Mouse (Mus musculus): ENCODE measurements around the gene Lamc2. TPM values are rescaled to one million over a fixed set of nuclear protein-coding genes. Genes with fewer than 3 reads are reported as not detected.

Gene Lamc2
- polyA plus RNA-seq, 1 experiment from 2014 or later: 0.22 TPM

DNA sequence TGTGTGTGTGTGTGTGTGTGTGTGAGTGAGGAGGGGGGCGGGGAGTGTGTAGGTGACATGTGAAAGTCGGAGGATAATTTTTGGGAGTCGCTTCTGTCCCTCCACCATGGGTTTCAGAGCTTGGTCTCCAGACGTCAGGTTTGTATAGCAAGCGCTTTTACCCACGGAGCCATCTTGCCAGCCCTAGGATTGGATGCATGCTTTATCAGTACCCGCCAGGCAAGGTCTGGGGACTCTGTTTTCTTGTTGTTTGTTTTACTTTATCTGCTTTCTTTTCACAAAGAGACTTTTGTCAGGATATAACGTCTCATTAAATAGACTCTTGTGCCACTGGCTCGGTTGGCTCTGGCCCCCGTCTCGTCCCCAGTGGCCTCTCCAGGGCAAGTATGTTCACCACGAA lies 81.4 kb downstream of the Lamc2 start:
- Histone ChIP-seq H3K36me3 (replicated peaks) (no peaks in the 10 kb centered on the region), H3K4me1 (replicated peaks) (0 out of 2 replicates have a peak, but pooled peaks cover 7% of the 10 kb centered on the region), H3K4me3 (replicated peaks) (no peak overlapping the region), H3K27ac (replicated peaks) (no peak overlapping the region), H3K9me3 (replicated peaks) (no peaks in the 10 kb centered on the region), H3K9ac (no peak overlapping the region), H3K4me2 (no peak overlapping the region), H3K27me3 (no peaks in the 10 kb centered on the region)
- no peak for ATAC-seq (ENCODE audit: insufficient read depth)
- 34% methylated on average over 12 of the region's 12 CpGs for WGBS (ENCODE audit: insufficient replicate concordance)

DNA sequence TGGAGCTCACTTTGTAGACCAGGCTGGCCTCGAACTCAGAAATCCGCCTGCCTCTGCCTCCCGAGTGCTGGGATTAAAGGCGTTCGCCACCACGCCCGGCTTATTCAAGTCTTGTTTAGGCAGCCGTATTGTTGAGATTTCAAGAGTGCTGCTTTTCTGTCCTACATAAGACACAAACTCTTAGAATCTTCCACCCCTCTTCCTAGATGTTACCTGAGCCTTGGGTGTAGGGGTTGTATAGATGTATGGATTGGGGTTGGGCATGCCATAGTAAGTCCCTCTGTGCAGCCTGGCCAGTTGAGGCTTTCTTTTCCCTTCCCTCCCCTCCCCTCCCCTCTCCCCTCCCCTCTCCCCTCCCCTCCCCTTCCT lies 83.1 kb downstream of the Lamc2 start:
- 0 out of 2 replicates have a peak, but pooled peaks cover 7% of the 10 kb centered on the region for H3K4me1 ChIP-seq (replicated peaks)
- no peaks in the 10 kb centered on the region for H3K9me3 ChIP-seq (replicated peaks)
- WGBS (ENCODE audit: insufficient replicate concordance): 82% methylated on average over 8 of the region's 8 CpGs
- ATAC-seq (ENCODE audit: insufficient read depth): no peak
- H3K36me3 ChIP-seq (replicated peaks): no peaks in the 10 kb centered on the region
- H3K27me3 ChIP-seq: no peaks in the 10 kb centered on the region
- H3K9ac ChIP-seq: no peak overlapping the region
- no peak overlapping the region for H3K4me2 ChIP-seq
- no peak overlapping the region for H3K4me3 ChIP-seq (replicated peaks)
- H3K27ac ChIP-seq (replicated peaks): no peak overlapping the region

DNA sequence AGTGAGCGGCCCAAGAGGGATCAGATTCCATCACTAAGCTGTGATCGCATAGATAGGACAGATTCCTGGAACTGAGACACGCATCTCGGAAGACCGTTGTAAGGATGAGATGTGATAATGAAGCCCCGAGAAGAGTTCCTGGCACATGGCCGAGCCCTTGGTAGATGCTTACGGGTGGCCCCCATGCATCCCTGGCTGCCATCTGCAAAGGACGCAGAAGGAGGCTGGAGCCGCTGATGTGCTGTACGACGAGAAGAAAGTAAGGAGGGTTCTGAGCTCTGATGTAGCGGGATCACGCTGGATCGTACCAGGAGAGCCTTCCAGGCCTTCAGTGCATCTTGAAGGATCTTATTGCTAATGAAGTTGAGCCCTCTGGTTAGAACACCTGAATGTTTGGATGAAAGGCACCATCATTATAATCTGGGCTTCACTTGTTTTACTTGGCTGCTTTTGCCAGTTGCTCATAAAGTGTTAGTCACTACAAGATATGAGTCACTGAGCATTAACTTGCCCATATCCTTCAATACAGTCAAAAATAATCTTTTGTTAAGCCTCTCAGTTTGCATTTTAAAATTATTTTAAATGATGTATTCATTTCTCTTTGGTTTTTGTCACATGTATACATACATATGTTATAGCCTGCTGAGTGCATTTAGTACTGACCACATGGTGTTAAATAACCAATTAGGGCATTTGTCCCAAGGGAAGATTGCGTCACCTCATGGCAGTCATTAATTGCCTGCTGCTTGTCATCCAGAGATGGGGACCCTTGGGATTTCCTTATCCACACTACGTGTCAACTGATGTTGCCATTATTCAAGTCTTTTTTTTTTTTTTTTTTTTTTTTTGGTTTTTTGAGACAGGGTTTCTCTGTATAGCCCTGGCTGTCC lies 83.7 kb downstream of the Lamc2 start:
- Histone ChIP-seq H3K4me2 (no peak overlapping the region), H3K27me3 (no peaks in the 10 kb centered on the region), H3K4me3 (replicated peaks) (no peak overlapping the region), H3K9me3 (replicated peaks) (no peaks in the 10 kb centered on the region), H3K9ac (no peak overlapping the region), H3K4me1 (replicated peaks) (0 out of 2 replicates have a peak, but pooled peaks cover 7% of the 10 kb centered on the region), H3K36me3 (replicated peaks) (no peaks in the 10 kb centered on the region), H3K27ac (replicated peaks) (no peak overlapping the region)
- WGBS (ENCODE audit: insufficient replicate concordance): 80% methylated on average over 17 of the region's 17 CpGs
- ATAC-seq (ENCODE audit: insufficient read depth): no peak

DNA sequence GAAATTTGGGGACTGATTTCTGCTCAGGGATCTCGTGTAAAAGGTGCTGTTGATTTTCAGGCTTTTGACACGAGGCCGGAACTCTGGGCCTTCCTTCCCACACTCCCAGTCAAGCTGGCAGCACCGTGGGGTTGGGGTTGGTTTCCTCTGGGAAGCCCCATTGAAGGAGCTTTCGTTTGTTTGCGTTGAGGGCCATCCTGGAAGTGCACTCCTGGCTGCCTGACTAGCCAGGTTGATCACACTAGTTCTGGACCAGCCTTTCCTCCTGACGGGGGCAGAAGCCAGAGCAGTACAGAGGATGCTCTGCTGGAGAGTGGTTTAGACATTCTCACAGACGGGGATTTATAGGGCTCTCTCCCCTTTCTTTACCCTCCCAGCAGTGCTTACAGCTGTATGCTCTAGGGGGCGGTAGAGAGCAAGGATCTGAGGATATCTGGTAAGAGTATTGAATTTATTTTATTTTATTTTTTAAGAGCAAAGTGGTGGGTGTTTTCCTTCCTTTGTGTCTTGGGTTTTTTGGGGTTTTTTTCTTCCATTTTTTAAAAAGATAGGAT lies 84.8 kb downstream of the Lamc2 start:
- H3K9me3 ChIP-seq (replicated peaks): no peaks in the 10 kb centered on the region
- H3K4me3 ChIP-seq (replicated peaks): no peak overlapping the region
- H3K27ac ChIP-seq (replicated peaks): no peak overlapping the region
- WGBS (ENCODE audit: insufficient replicate concordance): 11% methylated on average over 9 of the region's 9 CpGs
- H3K27me3 ChIP-seq: peaks cover 5% of the 10 kb centered on the region; the same call in 1 of the 2 replicates
- no peak overlapping the region for H3K4me2 ChIP-seq
- no peak for ATAC-seq (ENCODE audit: insufficient read depth)
- H3K9ac ChIP-seq: no peak overlapping the region
- no peaks in the 10 kb centered on the region for H3K36me3 ChIP-seq (replicated peaks)
- 0 out of 2 replicates have a peak, but pooled peaks cover 7% of the 10 kb centered on the region for H3K4me1 ChIP-seq (replicated peaks)

DNA sequence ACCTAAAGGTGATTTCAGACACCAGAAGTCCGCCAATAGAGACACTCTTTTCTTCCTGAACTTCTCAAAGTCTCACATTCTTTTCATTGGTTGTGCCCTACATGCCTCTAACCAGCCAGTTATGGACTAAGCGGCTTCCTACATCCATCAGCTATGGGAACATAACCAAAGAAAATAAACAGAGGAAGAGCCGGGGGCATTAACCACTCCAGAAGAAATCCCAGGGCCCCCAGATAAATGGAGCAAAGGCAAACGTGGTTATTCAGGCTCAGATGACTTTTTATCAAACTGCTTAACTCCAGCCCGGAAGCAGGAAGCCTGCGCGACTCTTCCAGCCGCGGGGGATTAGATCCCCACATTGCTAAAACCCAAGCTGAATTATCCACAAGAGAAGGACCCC lies 85.3 kb downstream of the Lamc2 start:
- ATAC-seq (ENCODE audit: insufficient read depth): no peak

DNA sequence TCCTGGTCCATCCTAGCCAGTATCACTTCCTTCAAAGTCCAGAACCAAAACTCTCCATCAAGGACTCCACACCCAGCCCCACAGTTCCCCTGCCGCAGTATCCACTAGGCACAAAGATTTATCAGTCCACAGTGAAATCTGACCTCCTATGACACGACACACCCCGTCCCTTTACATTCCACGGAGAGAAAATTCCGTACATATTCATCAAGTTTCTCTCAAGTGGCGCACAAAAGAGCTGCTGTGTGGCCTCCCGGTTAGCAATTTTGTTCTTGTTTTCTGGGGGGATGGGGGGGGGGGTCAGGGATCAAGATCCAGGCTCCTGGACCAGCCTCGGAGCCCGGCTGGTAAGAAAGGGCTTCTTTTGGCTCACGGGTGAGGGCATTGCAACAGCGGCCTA lies 87.7 kb downstream of the Lamc2 start:
- Histone ChIP-seq H3K9ac (no peak overlapping the region), H3K27me3 (peaks cover 15% of the 10 kb centered on the region), H3K4me1 (replicated peaks) (0 out of 2 replicates have a peak, but pooled peaks cover 7% of the 10 kb centered on the region), H3K4me2 (no peak overlapping the region), H3K4me3 (replicated peaks) (no peak overlapping the region), H3K36me3 (replicated peaks) (no peaks in the 10 kb centered on the region), H3K27ac (replicated peaks) (no peak overlapping the region), H3K9me3 (replicated peaks) (no peaks in the 10 kb centered on the region)
- no peak for ATAC-seq (ENCODE audit: insufficient read depth)
- WGBS (ENCODE audit: insufficient replicate concordance): 63% methylated on average over 11 of the region's 11 CpGs

More for the DNA sequence above, 85.3 kb downstream of the Lamc2 start:
- H3K27ac ChIP-seq (replicated peaks): no peak overlapping the region
- H3K4me2 ChIP-seq: no peak overlapping the region
- WGBS (ENCODE audit: insufficient replicate concordance): 21% methylated on average over 9 of the region's 9 CpGs
- H3K9me3 ChIP-seq (replicated peaks): no peaks in the 10 kb centered on the region
- no peaks in the 10 kb centered on the region for H3K36me3 ChIP-seq (replicated peaks)
- H3K4me3 ChIP-seq (replicated peaks): no peak overlapping the region
- H3K9ac ChIP-seq: no peak overlapping the region
- peaks cover 10% of the 10 kb centered on the region; the same call in 1 of the 2 replicates for H3K27me3 ChIP-seq
- 0 out of 2 replicates have a peak, but pooled peaks cover 7% of the 10 kb centered on the region for H3K4me1 ChIP-seq (replicated peaks)

DNA sequence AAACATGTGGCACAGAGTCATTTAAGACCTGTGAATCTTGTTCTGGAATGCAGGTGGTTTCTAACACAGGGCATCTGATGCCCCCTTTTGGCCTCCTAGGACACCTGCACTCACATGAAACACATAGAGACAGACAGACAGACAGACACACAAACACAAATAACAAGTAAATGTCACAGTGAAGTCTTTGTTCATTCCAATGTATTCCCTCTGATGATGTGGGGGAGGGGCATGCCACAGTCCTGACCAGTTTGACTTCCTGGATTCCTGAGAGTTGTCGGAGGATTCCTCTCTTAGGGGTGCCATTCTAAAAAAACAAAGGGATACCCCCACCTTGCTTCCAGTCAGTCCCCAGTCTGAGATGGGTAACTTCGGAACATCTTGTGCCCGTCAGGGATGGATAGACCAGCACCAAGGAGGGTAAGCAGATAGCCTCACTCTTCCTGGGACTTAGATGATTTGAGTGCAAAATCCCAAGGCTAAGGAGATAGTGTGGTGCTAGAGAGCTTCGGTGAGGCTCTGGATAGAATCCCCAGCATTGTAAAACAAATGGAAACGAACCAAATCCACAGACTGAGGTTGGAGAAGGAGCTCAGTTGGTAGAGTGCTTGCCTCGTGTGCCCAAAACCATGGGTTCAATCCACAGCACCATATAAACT lies 89.1 kb downstream of the Lamc2 start:
- WGBS (ENCODE audit: insufficient replicate concordance): 61% methylated on average over 6 of the region's 6 CpGs
- Histone ChIP-seq H3K9me3 (replicated peaks) (no peaks in the 10 kb centered on the region), H3K27ac (replicated peaks) (no peak overlapping the region), H3K4me1 (replicated peaks) (0 out of 2 replicates have a peak, but pooled peaks cover 7% of the 10 kb centered on the region), H3K4me3 (replicated peaks) (no peak overlapping the region), H3K9ac (no peak overlapping the region), H3K4me2 (no peak overlapping the region), H3K27me3 (peaks cover 15% of the 10 kb centered on the region), H3K36me3 (replicated peaks) (no peaks in the 10 kb centered on the region)
- ATAC-seq (ENCODE audit: insufficient read depth): no peak

DNA sequence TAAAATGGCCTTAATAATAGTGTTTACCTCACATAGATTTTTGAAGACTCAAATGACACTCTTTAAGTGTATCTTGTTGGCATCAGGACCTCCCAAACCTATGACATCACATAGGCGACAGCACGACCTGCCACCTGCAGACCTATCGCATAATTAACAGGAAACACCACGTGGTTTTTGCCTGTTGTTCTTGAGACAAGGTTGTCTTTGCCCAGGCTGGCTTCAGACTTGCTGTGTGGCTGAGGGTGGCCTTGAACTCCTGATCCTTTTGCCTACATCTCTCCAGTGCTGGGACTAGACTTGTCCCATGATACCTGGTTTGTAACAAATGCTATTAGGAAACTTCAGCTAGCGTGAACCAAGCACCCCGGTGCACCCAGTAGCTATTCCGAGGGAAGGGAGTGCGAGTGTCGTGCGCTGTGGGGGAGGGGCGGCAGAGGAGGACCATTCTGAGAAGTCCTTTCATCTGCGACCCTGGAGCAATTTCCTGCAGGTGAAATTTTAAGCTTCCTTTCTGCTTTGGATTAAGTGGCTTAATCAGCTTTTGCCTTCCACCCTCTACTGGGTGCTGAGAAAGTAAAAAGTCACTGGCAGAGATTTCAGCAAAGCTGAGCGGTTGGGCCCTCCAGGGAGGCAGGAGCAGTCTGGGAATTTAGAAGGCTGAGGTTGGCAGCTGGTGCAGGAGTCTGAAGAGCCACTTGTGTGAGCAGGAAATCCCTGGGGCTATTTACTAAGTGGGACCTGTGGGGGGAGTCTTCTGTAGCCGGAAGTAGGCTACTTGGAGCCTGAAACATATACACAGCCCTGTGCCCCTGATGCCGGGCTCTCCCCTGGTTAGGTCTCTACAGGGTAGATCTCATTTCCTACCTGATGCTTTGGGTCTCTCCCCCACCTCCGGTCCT lies 90.2 kb downstream of the Lamc2 start:
- WGBS (ENCODE audit: insufficient replicate concordance): 18% methylated on average over 16 of the region's 16 CpGs
- no peak for ATAC-seq (ENCODE audit: insufficient read depth)
- Histone ChIP-seq H3K27me3 (peaks cover 15% of the 10 kb centered on the region), H3K4me2 (no peak overlapping the region), H3K4me1 (replicated peaks) (0 out of 2 replicates have a peak, but pooled peaks cover 4% of the 10 kb centered on the region), H3K27ac (replicated peaks) (no peak overlapping the region), H3K9ac (no peak overlapping the region), H3K9me3 (replicated peaks) (no peaks in the 10 kb centered on the region), H3K36me3 (replicated peaks) (no peaks in the 10 kb centered on the region), H3K4me3 (replicated peaks) (no peak overlapping the region)

DNA sequence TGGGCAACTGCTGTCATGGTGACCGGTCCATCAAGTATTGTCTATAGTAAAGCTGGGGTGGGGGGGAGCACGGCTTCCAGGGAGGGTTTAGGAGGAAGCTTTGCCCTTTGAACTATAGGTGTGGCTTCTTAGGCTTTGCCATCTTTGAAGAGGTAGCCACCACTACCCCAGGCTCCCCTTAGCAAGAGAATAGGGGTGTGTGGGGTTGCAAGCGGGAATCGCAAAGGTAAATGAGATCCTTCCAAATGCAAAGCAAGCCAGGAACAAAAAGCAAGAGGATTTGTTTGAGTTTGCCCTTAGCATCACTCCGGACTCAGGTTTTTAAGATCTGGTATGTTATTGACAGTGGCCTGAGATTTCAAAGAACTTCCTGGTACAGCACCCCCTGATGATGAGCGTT lies 90.9 kb downstream of the Lamc2 start:
- WGBS (ENCODE audit: insufficient replicate concordance): 54% methylated on average over 6 of the region's 6 CpGs
- Histone ChIP-seq H3K9ac (no peak overlapping the region), H3K27ac (replicated peaks) (no peak overlapping the region), H3K36me3 (replicated peaks) (no peaks in the 10 kb centered on the region), H3K4me1 (replicated peaks) (no peaks in the 10 kb centered on the region), H3K4me2 (no peak overlapping the region), H3K27me3 (peaks cover 15% of the 10 kb centered on the region), H3K4me3 (replicated peaks) (no peak overlapping the region), H3K9me3 (replicated peaks) (no peaks in the 10 kb centered on the region)
- ATAC-seq (ENCODE audit: insufficient read depth): no peak

DNA sequence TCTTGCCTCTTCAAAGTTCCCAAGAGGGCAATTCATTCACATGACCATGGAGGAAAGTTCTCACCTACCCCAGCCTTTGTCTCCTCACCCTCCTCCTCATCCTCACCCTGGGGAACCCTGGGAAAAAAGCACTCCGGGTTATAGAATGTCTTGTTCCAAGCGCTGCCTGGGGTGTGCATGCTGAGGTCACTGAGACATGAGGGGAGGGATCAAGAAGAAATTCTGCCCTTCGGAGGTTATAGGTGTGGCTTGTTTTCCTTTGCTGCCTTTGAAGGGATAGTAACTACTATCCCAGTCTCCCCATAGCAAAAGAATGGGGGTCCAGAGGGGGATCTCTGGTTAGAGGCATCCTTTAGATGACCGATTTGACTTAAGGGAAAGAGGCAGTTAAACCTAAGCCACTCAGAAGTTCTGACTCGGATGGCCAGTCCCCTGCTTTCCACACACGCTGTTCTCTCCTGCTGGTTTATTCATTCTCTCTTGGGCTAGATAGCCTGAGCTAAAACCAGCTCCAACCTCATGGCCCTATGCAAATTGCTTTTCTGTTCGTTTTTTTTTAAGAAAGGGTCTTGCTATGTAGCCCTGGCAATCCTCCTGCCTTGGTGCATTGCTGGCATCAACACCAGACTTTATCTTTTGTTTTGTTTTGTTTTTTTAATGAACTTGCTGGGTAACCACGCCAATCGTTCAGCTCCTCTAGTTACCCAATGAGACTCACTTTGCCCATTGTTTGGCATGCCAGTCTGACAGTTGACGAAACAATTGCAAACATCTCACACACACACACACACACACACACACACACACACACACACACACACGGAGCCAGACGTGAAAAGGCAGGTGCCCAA lies 91.8 kb downstream of the Lamc2 start:
- Histone ChIP-seq H3K4me3 (replicated peaks) (no peak overlapping the region), H3K4me1 (replicated peaks) (no peaks in the 10 kb centered on the region), H3K27me3 (peaks cover 15% of the 10 kb centered on the region), H3K4me2 (no peak overlapping the region), H3K9ac (no peak overlapping the region), H3K27ac (replicated peaks) (no peak overlapping the region), H3K9me3 (replicated peaks) (no peaks in the 10 kb centered on the region), H3K36me3 (replicated peaks) (no peaks in the 10 kb centered on the region)
- ATAC-seq (ENCODE audit: insufficient read depth): no peak
- WGBS (ENCODE audit: insufficient replicate concordance): 33% methylated on average over 12 of the region's 12 CpGs

All from liver, embryonic 15.5 days (tissue).